ENCODE assay signal across 11 mouse cellular contexts in the genomic region with DNA sequence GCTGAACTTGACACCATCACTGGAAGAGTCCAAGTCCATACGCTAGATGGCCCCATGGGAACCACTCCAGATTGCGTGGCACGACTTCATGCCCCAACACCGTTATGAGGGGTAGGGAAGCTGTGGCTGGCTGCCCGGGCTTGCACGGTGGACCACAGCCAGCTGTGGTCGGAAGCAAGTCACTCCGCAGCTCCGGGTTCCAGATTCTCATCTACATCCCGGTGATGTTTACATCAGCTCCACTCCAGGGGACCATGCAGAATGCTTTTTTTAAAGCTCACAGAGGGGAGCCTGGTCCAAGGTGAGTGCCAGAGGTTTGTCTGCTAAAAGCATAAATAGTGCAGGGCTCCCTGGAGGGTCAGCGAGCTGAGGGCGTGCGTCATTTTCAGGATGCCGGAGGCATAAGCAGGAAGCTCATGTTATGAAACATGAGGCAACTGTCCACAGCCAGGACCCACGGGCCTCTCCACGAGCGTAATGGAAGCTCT. TPM values are rescaled to one million over a fixed set of nuclear protein-coding genes. Genes with fewer than 3 reads are reported as not detected.
DNase-seq lines count a peak whose midpoint lies in the region; ATAC-seq and TF ChIP-seq lines count a peak whose summit lies in the region.
"Had no signal": no experiment of that assay in that cellular context is flagged by ENCODE, and none has a peak within 500 bp of the region (broad histone marks: within the 10 kb centered on the region; RNA-seq: fewer than 3 reads in every experiment).

No protein-coding gene starts in this region.

- 83% methylated on average over 17 of the region's 17 CpGs for WGBS in forebrain, embryonic 15.5 days

- no peak for ATAC-seq in Patski
- ATAC-seq in megakaryocyte-erythroid progenitor cell, adult 5-6 weeks (replicated peaks; ENCODE audit: low FRiP score, low TSS enrichment, poor library complexity, severe bottlenecking), result no peak
- no peak for ATAC-seq in forebrain, embryonic 15.5 days (replicated peaks)
- ATAC-seq: hindbrain, embryonic 16.5 days had no signal

- H3K36me3 ChIP-seq in forebrain, embryonic 15.5 days, result no peaks in the 10 kb centered on the region
- H3K36me3 ChIP-seq: liver, embryonic 15.5 days; stomach, embryonic 15.5 days had no signal

- H3K9ac ChIP-seq in forebrain, embryonic 15.5 days (replicated peaks), result no peak overlapping the region
- H3K9ac ChIP-seq: liver, embryonic 15.5 days; stomach, embryonic 15.5 days had no signal

- H3K4me2 ChIP-seq in forebrain, embryonic 15.5 days (replicated peaks), result no peak overlapping the region
- H3K4me2 ChIP-seq: liver, embryonic 15.5 days; stomach, embryonic 15.5 days had no signal

- H3K27ac ChIP-seq in forebrain, embryonic 15.5 days (replicated peaks), result no peak overlapping the region
- H3K27ac ChIP-seq in left cerebral cortex, adult 2 months, result no peak overlapping the region
- H3K27ac ChIP-seq: liver, embryonic 15.5 days; stomach, embryonic 15.5 days had no signal

- in situ Hi-C loops in Patski (cut with MboI; ENCODE audit: low pct_unique_long_range_greater_than_20kb), result no loop called here

- intact Hi-C loops in heart, postnatal 14 days (cut with DNase I), result loop anchor here (5.0 kb wide), 1 partner anchor 662 kb away; no protein-coding TSS in a partner anchor
- intact Hi-C loops in left cerebral cortex, adult 2 months (cut with DNase I), result no loop called here

- peaks cover 6% of the 10 kb centered on the region for H3K27me3 ChIP-seq in Patski
- H3K27me3 ChIP-seq in forebrain, embryonic 15.5 days, result no peaks in the 10 kb centered on the region
- H3K27me3 ChIP-seq: liver, embryonic 15.5 days; stomach, embryonic 15.5 days had no signal

- no peaks in the 10 kb centered on the region for H3K9me3 ChIP-seq in forebrain, embryonic 15.5 days
- H3K9me3 ChIP-seq: liver, embryonic 15.5 days; stomach, embryonic 15.5 days had no signal

- no peak overlapping the region for H3K4me3 ChIP-seq in forebrain, embryonic 15.5 days
- no peak overlapping the region for H3K4me3 ChIP-seq in left cerebral cortex, adult 2 months
- H3K4me3 ChIP-seq: liver, embryonic 15.5 days; stomach, embryonic 15.5 days had no signal

- DNase-seq in heart, postnatal 14 days, result peak; percentile 17 to 30
- no peak for DNase-seq in heart, adult 8-10 months (ENCODE audit: low spot score)
- peak; percentile 34 for DNase-seq in Patski (ENCODE audit: low read depth, low spot score)
- peak; percentile 30 for DNase-seq in kidney, adult 9 months
- DNase-seq in lung, postnatal 25 days (ENCODE audit: low spot score), result peak; percentile 68
- DNase-seq in left cerebral cortex, adult 2 months (ENCODE audit: extremely low spot score in 1 of 2, low spot score in 2 of 2), result no peak

- CTCF ChIA-PET in Patski (lab: Charles Lee), result interaction anchor here (1.0 to 1.7 kb wide), 2 partner anchors 28 to 32 kb away, joined by 5 read pairs; no protein-coding TSS in a partner anchor

- TF ChIP-seq CTCF in Patski (IDR thresholded peaks at IDR 0.05), result no peak
- no peak for TF ChIP-seq CTCF in left cerebral cortex, adult 2 months (IDR thresholded peaks at IDR 0.05)

- no peaks in the 10 kb centered on the region for H3K4me1 ChIP-seq in forebrain, embryonic 15.5 days
- H3K4me1 ChIP-seq: liver, embryonic 15.5 days had no signal

- POLR2A ChIA-PET in Patski (lab: Charles Lee), result no interaction called here

RNA-seq across cellular contexts. Expression of gene Dnah17, which starts 55.4 kb away (rescaled TPM):
- under 1 TPM; 0.10 to 0.17 TPM for total RNA-seq in heart, postnatal 14 days (2021)
- under 1 TPM; 0.03 to 0.66 (median 0.07) TPM for total RNA-seq in heart, adult 8-10 months (2022)
- 0.22 TPM for polyA plus RNA-seq in Patski (2021)
- total RNA-seq in megakaryocyte-erythroid progenitor cell, adult 5-6 weeks (2014; fragmentation: Nextera tagmentation), result 0.05 and 1.2 TPM in 2 replicates
- 0.04 TPM in 1 of 2 replicates, not detected in the other for total RNA-seq in megakaryocyte-erythroid progenitor cell, adult 5-6 weeks (2017)
- 0.27 TPM in 2 replicates for polyA plus RNA-seq in forebrain, embryonic 15.5 days (2015; fragmentation: Nextera tagmentation; extraction: Ambion mirVana)
- total RNA-seq in left cerebral cortex, adult 2 months (2021), result under 1 TPM; 0.05 to 0.16 TPM

Comparison
In these comparisons a context has a peak if more than half of its experiments do, and no peak if none do; other contexts are left out.
1. DNase-seq: peak in heart, postnatal 14 days (2 of 2), Patski (single experiment), kidney, adult 9 months (single experiment) and lung, postnatal 25 days (single experiment); none in heart, adult 8-10 months (single experiment) and left cerebral cortex, adult 2 months (0 of 2).